Mouse (Mus musculus) cortical plate, adult 2 months (tissue): ENCODE measurements around the gene Parp16.

Experiments used
- CTCF ChIP-seq: fragments of 200-500 bp; IDR thresholded peaks from 2 replicates; pipeline ENCODE4 v1.5.1; 2011; ENCODE audit warnings: mild to moderate bottlenecking, control low read depth, low read length; ENCODE audit not compliant: insufficient read depth; ENCODE audit errors: extremely low read depth
- POLR2A ChIP-seq: fragments of 200-500 bp; IDR thresholded peaks from 2 replicates; pipeline ENCODE4 v1.6.1; 2011; ENCODE audit warnings: mild to moderate bottlenecking, low read length, control low read depth; ENCODE audit not compliant: insufficient read depth; ENCODE audit errors: extremely low read depth

DNA sequence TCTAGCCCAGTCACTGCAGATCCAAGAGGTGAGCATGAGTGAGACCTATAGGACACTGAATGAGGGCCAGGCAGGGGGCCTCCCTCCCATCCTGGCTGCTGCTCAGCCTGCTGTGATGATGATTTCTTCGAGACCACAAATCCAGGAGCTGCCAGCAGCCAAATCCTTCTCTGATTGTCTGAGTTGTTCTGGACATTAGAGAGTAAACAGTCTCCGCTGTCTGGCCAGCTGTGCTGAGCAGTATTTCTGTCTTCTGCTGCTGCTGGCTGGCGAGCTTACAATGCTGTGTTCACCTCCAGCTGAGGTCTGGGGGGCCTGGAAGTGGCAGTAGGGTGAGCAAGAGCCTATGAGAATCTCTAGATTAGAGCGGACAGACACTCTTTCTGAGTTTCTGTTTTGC, 48.1 kb downstream of the Parp16 start:
- TF ChIP-seq CTCF (no peak), POLR2A (no peak)
